Mouse (Mus musculus) forebrain, embryonic 10.5 days (tissue): ENCODE measurements around the gene Khdc4. TPM values are rescaled to one million over a fixed set of nuclear protein-coding genes. Genes with fewer than 3 reads are reported as not detected.

Experiments used
- DNase-seq: peaks from one replicate; pipeline ENCODE4 v3.0.0-alpha.2; 2017; ENCODE audit warnings: low spot score; ENCODE audit errors: extremely low spot score
- H3K27ac ChIP-seq: fragments of 300-500 bp; sonication (generic); 2 replicates; pipeline ENCODE4 v1.5.1; 2016; ENCODE audit warnings: mild to moderate bottlenecking
- H3K27me3 ChIP-seq: fragments of 300-500 bp; sonication (generic); 2 replicates; pipeline ENCODE4 v1.6.1; 2016; ENCODE audit warnings: mild to moderate bottlenecking; ENCODE audit not compliant: poor library complexity, severe bottlenecking
- H3K36me3 ChIP-seq: fragments of 300-500 bp; sonication (generic); replicated peaks from 2 replicates; pipeline ENCODE4 v1.6.1; 2016; ENCODE audit warnings: mild to moderate bottlenecking, moderate library complexity
- H3K4me1 ChIP-seq: fragments of 300-500 bp; sonication (generic); 2 replicates; pipeline ENCODE4 v1.6.1; 2016
- H3K4me3 ChIP-seq: fragments of 300-500 bp; sonication (generic); 2 replicates; pipeline ENCODE4 v1.5.1; 2016; ENCODE audit warnings: mild to moderate bottlenecking, moderate library complexity
- H3K9me3 ChIP-seq: fragments of 300-500 bp; sonication (generic); 2 replicates; pipeline ENCODE4 v1.6.1; 2016; ENCODE audit warnings: mild to moderate bottlenecking, moderate library complexity
- WGBS: fragments of 180-500 bp; shearing (Covaris S2); methylation state at CpG from one replicate; pipeline ENCODE4 v1.1.7; 2016; 5-methylcytosine and 5-hydroxymethylcytosine counted together
- polyA plus RNA-seq: library from polyadenylated mRNA; unstranded; fragments of >200 nt; fragmentation: Nextera tagmentation; extraction: Ambion mirVana; gene quantifications from 2 replicates; pipeline ENCODE4 v1.2.1, GENCODE M21; 2016

The Khdc4 gene
- polyA plus RNA-seq, 1 experiment from 2014 or later = 86.3 TPM

DNA sequence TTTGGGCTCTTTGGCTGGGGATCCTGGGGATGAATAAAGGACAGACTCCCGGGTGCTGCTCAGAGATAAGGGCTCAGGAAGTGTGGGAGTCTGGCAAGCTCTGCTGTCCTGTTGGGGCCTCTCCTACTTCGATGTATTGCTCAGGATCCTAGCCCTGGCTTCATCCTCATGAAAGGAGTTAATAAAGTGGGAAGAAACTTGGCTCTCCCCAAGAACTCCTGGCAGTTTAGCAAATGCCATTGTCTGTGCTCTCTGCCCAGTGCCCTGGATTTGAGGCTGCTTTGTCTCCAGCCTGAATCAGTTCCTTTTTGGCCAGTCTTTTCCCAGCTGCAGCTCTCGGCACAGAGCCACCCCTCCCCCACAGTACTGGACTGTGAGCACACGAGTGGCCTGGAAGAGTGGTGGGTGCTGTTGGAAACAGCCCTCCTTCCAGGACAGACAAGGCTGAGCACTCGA, 72.5 kb downstream of the Khdc4 start:
- Histone ChIP-seq H3K27ac (peak overlapping the region; percentile 90), H3K36me3 (peaks cover 97% of the 10 kb centered on the region), H3K4me3 (peak overlapping the region; percentile 29), H3K9me3 (no peaks in the 10 kb centered on the region), H3K4me1 (peaks cover 49% of the 10 kb centered on the region), H3K27me3 (no peaks in the 10 kb centered on the region)
- peak; percentile 58 for DNase-seq
- 10% methylated on average over 5 of the region's 5 CpGs for WGBS

DNA sequence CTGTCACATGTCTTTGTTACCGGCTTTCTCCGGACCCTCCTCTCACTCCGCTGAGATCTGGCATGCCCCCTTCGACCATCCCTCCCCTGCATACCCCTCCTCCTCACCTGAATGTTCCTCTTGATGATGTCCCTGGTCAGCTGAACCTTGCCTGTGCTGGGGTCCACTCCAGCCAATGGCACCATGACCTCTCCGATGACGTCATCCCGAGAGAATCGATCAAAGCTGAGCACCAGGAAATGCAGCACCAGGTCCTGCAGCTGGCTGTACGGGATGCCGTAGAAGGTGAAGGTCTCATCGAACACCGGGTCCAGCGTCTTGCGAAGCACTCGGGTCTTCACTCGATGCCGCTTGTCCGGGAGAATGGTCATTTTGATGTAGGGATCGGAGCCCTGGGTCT, 76.0 kb downstream of the Khdc4 start:
- Histone ChIP-seq H3K4me3 (no peak overlapping the region), H3K27ac (no peak overlapping the region), H3K4me1 (peaks cover 38% of the 10 kb centered on the region), H3K9me3 (no peaks in the 10 kb centered on the region), H3K36me3 (peaks cover 94% of the 10 kb centered on the region), H3K27me3 (no peaks in the 10 kb centered on the region)
- DNase-seq = no peak
- 93% methylated on average over 19 of the region's 19 CpGs for WGBS

DNA sequence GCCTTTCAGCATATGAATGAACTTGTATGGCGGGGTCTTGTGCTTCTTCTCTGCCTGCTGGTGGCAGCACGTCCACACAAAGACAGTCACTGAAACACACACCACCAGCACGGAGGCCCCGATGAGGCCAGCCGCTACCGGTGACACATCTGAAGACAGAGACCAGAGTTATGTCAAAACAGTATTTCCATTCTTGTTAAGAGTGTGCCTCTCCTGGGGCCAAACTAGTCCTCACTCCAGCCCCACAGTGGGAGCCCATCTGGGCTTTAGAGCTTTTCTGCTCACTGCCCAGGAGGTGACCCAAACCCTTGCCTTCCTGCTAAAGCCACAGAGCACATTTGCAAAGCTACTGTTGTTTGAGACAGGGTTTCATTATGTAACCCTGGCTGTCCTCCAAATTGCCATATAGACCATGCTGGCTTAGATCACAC, 76.8 kb downstream of the Khdc4 start:
- H3K9me3 ChIP-seq = no peaks in the 10 kb centered on the region
- 78% methylated on average over 6 of the region's 6 CpGs for WGBS

More for the DNA sequence above, 76.8 kb downstream of the Khdc4 start:
- DNase-seq = no peak
- Histone ChIP-seq H3K4me3 (no peak overlapping the region), H3K27ac (0 out of 2 replicates have a peak overlapping the region, but pooled peaks have one; percentile 15), H3K27me3 (no peaks in the 10 kb centered on the region), H3K36me3 (peaks cover 90% of the 10 kb centered on the region), H3K4me1 (peaks cover 30% of the 10 kb centered on the region)

Other genes with a start within 250 kb of the Khdc4 start
- 5.9 and 6.7 TPM in 2 replicates for gene Sema4a, start 224.6 kb upstream of the Khdc4 start, polyA plus RNA-seq
- 11.6 and 11.8 TPM in 2 replicates for gene Lmna, start 175.8 kb upstream of the Khdc4 start, polyA plus RNA-seq
- gene Mex3a, start 153.4 kb upstream of the Khdc4 start, polyA plus RNA-seq = 27.4 and 28.6 TPM in 2 replicates
- gene Rab25, start 137.5 kb upstream of the Khdc4 start, polyA plus RNA-seq = 2.8 and 4.0 TPM in 2 replicates
- 172 and 174 TPM in 2 replicates for gene Lamtor2, start 132.7 kb upstream of the Khdc4 start, polyA plus RNA-seq
- 73.4 and 77.4 TPM in 2 replicates for gene Ubqln4, start 132.0 kb upstream of the Khdc4 start, polyA plus RNA-seq
- gene Ssr2, start 109.9 kb upstream of the Khdc4 start, polyA plus RNA-seq = 174 and 188 TPM in 2 replicates
- gene Arhgef2, start 79.8 kb upstream of the Khdc4 start, polyA plus RNA-seq = 79.3 and 92.6 TPM in 2 replicates
- not detected in 2 replicates for gene Rxfp4, start 32.7 kb upstream of the Khdc4 start, polyA plus RNA-seq
- gene Rit1, start 31.0 kb downstream of the Khdc4 start, polyA plus RNA-seq = 32.3 and 34.3 TPM in 2 replicates
- gene Syt11, start 89.4 kb downstream of the Khdc4 start, polyA plus RNA-seq = 121 and 123 TPM in 2 replicates
- 17.5 and 18.4 TPM in 2 replicates for gene Gon4l, start 149.4 kb downstream of the Khdc4 start, polyA plus RNA-seq
- gene Msto1, start 228.2 kb downstream of the Khdc4 start, polyA plus RNA-seq = 70.0 and 70.2 TPM in 2 replicates